Mouse (Mus musculus): ENCODE results near the gene Mdm2. TPM values are rescaled to one million over a fixed set of nuclear protein-coding genes. Genes with fewer than 3 reads are reported as not detected.

Mdm2 gene
- total and polyA plus RNA-seq, 2 experiments from 2014 or later: 28.7 to 65.1 TPM

DNA sequence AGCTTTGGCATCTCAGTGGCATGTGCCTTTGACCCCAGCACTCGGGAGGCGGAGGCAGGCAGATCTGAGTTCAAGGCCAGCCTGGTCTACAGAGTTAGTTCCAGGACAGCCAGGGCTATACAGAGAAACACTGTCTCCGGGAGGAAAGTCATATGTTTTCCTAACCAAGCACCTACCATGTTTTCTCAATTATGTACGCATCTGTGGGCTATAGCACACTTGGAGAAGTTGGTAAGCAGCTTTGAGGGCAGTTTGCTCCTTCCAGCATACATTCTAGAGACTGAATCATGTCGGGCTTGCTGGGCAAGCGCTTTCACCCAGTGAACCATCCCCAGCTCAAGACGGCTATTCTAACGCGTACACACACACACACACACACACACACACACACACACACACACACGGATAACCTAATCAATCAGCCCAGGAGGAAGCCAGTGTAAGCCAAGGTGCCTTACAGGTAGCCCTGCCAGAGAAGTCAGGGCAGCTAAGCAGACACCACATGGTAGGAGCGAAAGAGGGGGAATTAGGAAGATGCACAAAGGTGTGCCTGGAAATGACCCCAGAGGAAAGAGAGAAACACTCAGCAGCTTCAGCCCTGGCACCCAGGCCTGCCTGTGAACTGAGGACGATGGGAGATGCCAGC lies 29.6 kb downstream of the Mdm2 start:
- no peaks in the 10 kb centered on the region for H3K36me3 ChIP-seq (ENCODE audit: insufficient read depth, low read length)
- H3K4me2 ChIP-seq (ENCODE audit: low read depth, low read length, poor library complexity, severe bottlenecking): no peak overlapping the region
- H3K27me3 ChIP-seq (ENCODE audit: insufficient read depth, low read length): no peaks in the 10 kb centered on the region; the same call in 1 of the 2 replicates
- H3K4me1 ChIP-seq (ENCODE audit: insufficient read depth, low read length): no peaks in the 10 kb centered on the region
- no peak overlapping the region for H3K4me3 ChIP-seq (ENCODE audit: low read depth, low read length)
- H3K27ac ChIP-seq (ENCODE audit: low read depth, low read length): no peak overlapping the region
- DNase-seq (ENCODE audit: low spot score): no peak
- no peak for ATAC-seq (ENCODE audit: low FRiP score)
- H3K9ac ChIP-seq (replicated peaks; ENCODE audit: low read length, poor library complexity, severe bottlenecking): no peak overlapping the region
- no peaks in the 10 kb centered on the region for H3K9me3 ChIP-seq (ENCODE audit: low read length)
- no peak for TF ChIP-seq CTCF (IDR thresholded peaks at IDR 0.05)
- WGBS: 91% methylated on average over 12 of the region's 12 CpGs

DNA sequence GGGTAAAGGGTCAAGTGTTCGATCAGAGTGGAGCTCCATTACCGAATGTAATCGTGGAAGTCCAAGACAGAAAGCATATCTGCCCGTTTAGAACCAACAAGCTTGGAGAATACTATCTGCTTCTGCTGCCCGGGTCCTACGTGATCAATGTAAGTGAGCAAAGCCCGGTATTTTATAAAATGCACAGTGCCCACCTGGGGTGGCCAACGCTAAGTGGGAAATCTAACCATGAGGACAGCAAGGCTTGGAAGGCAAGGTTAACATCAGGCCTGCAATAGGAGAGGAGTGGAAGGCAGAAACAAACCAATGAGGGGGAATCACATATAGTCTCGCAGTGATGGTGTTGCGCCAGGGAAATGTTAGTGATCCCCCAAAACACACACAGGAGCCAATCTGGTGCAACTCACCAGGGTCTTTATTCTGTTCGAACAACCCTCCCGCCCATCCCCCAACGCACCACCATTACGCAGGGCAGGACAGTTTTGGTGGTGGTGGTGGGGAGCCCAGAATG lies 30.5 kb downstream of the Mdm2 start:
- Histone ChIP-seq H3K4me1 (ENCODE audit: insufficient read depth, low read length) (no peaks in the 10 kb centered on the region), H3K4me2 (ENCODE audit: low read depth, low read length, poor library complexity, severe bottlenecking) (no peak overlapping the region), H3K4me3 (ENCODE audit: low read depth, low read length) (no peak overlapping the region), H3K27ac (ENCODE audit: low read depth, low read length) (no peak overlapping the region), H3K36me3 (ENCODE audit: insufficient read depth, low read length) (no peaks in the 10 kb centered on the region), H3K9ac (replicated peaks; ENCODE audit: low read length, poor library complexity, severe bottlenecking) (no peak overlapping the region), H3K9me3 (ENCODE audit: low read length) (no peaks in the 10 kb centered on the region), H3K27me3 (ENCODE audit: insufficient read depth, low read length) (no peaks in the 10 kb centered on the region; the same call in 1 of the 2 replicates)
- no peak for TF ChIP-seq CTCF (IDR thresholded peaks at IDR 0.05)
- ATAC-seq (ENCODE audit: low FRiP score) (no peak), DNase-seq (ENCODE audit: low spot score) (no peak)
- WGBS: 93% methylated on average over 14 of the region's 14 CpGs

DNA sequence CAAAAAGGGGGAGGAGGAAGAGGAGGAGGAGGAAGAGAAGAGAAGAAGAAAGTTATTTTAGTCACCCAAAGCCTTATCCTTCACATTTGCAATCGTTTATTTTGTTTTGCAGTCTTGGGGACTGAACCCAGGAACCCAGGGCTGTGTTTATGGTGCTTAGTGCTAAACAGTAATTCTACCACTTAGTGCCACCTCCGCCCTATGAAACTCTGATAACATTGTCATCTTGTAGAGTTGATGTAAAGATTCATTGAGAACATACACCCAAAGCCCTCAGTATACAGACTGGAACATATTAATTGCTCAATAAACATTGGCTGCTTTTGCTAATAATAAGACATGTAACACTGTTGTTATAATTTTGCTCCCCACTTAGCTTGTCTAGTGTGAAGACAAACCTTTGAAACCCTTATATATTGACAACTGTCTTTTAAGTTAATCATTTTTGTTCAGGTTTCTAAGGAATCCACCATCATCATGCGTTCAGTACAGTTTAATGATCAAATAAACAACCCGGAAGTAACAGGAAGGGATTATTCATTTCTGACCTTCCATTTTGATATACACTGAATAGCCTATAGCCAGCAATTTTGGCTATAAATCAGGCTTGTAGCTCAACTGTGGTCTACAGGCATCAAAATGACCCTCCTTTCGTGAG lies 31.4 kb downstream of the Mdm2 start:
- Histone ChIP-seq H3K4me3 (ENCODE audit: low read depth, low read length) (no peak overlapping the region), H3K36me3 (ENCODE audit: insufficient read depth, low read length) (no peaks in the 10 kb centered on the region), H3K4me2 (ENCODE audit: low read depth, low read length, poor library complexity, severe bottlenecking) (no peak overlapping the region), H3K9ac (replicated peaks; ENCODE audit: low read length, poor library complexity, severe bottlenecking) (no peak overlapping the region), H3K27me3 (ENCODE audit: insufficient read depth, low read length) (no peaks in the 10 kb centered on the region; the same call in 1 of the 2 replicates), H3K4me1 (ENCODE audit: insufficient read depth, low read length) (no peaks in the 10 kb centered on the region), H3K27ac (ENCODE audit: low read depth, low read length) (no peak overlapping the region), H3K9me3 (ENCODE audit: low read length) (no peaks in the 10 kb centered on the region)
- DNase-seq (ENCODE audit: low spot score) (no peak), ATAC-seq (ENCODE audit: low FRiP score) (no peak)
- 87% methylated on average over 5 of the region's 5 CpGs for WGBS
- no peak for TF ChIP-seq CTCF (IDR thresholded peaks at IDR 0.05)

DNA sequence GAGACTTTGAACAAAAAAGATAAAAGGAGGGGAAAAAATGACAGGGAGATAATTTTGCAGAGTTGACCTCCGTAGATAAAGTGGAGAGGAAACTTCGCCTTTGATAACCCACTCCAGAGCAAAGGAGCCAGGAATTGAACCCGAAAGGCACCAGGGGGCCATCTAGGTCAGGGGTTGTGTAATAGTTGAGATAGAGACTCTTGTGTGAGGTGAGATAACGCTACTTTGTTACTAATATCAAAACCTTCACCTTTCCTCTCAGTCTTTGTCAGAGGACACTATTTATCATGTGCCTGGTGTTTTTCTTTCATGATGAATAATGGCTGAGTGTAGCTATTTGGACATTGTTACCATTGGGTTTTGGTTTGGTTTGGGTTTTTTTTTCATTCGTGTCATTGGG lies 32.2 kb downstream of the Mdm2 start:
- no peak overlapping the region for H3K9ac ChIP-seq (replicated peaks; ENCODE audit: low read length, poor library complexity, severe bottlenecking)
- no peak for TF ChIP-seq CTCF (IDR thresholded peaks at IDR 0.05)
- no peak overlapping the region for H3K4me2 ChIP-seq (ENCODE audit: low read depth, low read length, poor library complexity, severe bottlenecking)
- no peak overlapping the region for H3K27ac ChIP-seq (ENCODE audit: low read depth, low read length)
- H3K4me1 ChIP-seq (ENCODE audit: insufficient read depth, low read length): no peaks in the 10 kb centered on the region
- no peaks in the 10 kb centered on the region; the same call in 1 of the 2 replicates for H3K27me3 ChIP-seq (ENCODE audit: insufficient read depth, low read length)
- H3K4me3 ChIP-seq (ENCODE audit: low read depth, low read length): no peak overlapping the region
- DNase-seq (ENCODE audit: low spot score): no peak
- no peak for ATAC-seq (ENCODE audit: low FRiP score)
- H3K9me3 ChIP-seq (ENCODE audit: low read length): no peaks in the 10 kb centered on the region
- WGBS: 88% methylated on average over 5 of the region's 5 CpGs
- no peaks in the 10 kb centered on the region for H3K36me3 ChIP-seq (ENCODE audit: insufficient read depth, low read length)

DNA sequence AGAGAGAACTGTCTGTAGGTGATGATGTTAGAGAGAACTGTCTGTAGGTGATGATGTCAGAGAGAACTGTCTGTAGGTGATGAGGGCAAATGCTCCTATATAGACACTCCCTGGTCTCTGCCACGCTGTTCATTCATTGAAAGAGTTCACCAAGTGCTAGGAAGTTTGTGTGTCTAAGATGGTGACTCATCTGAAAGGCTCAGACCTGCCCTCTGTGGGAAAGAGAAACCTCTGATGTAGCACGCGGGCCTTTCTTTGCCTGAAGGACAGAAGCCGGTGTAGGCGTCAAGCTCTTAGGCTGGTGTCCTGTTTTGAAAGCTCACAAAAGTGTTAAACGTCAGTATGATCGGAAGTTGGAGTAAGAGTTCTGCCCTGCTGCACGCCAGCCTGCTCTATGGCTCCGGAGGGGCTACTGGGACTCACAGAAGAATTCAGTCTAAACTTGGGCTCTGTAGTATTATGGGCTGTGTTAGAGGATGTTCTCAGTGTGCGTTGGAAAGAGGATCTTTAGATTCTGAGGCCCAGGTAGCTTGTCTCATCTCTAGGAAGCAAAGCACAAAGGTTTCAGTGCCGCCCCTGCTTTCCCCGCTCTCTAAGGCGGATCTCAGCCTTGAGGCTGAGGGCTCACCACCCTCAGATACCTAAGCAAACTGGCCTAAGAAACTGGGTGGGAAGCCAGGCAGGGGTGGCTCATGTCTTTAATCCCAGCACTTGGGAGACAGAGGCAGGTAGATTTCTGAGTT lies 32.9 kb downstream of the Mdm2 start:
- ATAC-seq (ENCODE audit: low FRiP score): no peak
- no peaks in the 10 kb centered on the region for H3K4me1 ChIP-seq (ENCODE audit: insufficient read depth, low read length)
- no peak overlapping the region for H3K9ac ChIP-seq (replicated peaks; ENCODE audit: low read length, poor library complexity, severe bottlenecking)
- no peaks in the 10 kb centered on the region; the same call in 1 of the 2 replicates for H3K27me3 ChIP-seq (ENCODE audit: insufficient read depth, low read length)
- no peak for DNase-seq (ENCODE audit: low spot score)
- no peaks in the 10 kb centered on the region for H3K9me3 ChIP-seq (ENCODE audit: low read length)
- H3K4me2 ChIP-seq (ENCODE audit: low read depth, low read length, poor library complexity, severe bottlenecking): no peak overlapping the region
- TF ChIP-seq CTCF (IDR thresholded peaks at IDR 0.05): no peak
- H3K4me3 ChIP-seq (ENCODE audit: low read depth, low read length): no peak overlapping the region
- no peak overlapping the region for H3K27ac ChIP-seq (ENCODE audit: low read depth, low read length)
- H3K36me3 ChIP-seq (ENCODE audit: insufficient read depth, low read length): no peaks in the 10 kb centered on the region
- WGBS: 75% methylated on average over 13 of the region's 13 CpGs

Measured in midbrain, postnatal 0 days (tissue).